Mouse (Mus musculus) hindbrain, postnatal 0 days (tissue): ENCODE measurements around the gene Gm20388. TPM values are rescaled to one million over a fixed set of nuclear protein-coding genes. Genes with fewer than 3 reads are reported as not detected.

Experiments
- ATAC-seq: fragments of 200-750 bp; cut with Nextera tagmentation; 2 replicates; pipeline ENCODE4 v1.8.0; 2017; ENCODE audit warnings: mild to moderate bottlenecking, moderate TSS enrichment, moderate library complexity
- DNase-seq: peaks from one replicate; pipeline ENCODE4 v3.0.0-alpha.2; 2015; ENCODE audit warnings: low spot score
- H3K27ac ChIP-seq: fragments of 300-500 bp; sonication (generic); 2 replicates; pipeline ENCODE4 v1.5.1; 2014; ENCODE audit warnings: mild to moderate bottlenecking
- H3K27me3 ChIP-seq: fragments of 300-500 bp; sonication (generic); 2 replicates; pipeline ENCODE4 v1.6.1; 2014; ENCODE audit warnings: low read length, mixed read lengths; ENCODE audit not compliant: insufficient read depth
- H3K36me3 ChIP-seq: fragments of 300-500 bp; sonication (generic); 2 replicates; pipeline ENCODE4 v1.6.1; 2014; ENCODE audit warnings: low read length, mixed read lengths; ENCODE audit not compliant: insufficient read depth
- H3K4me1 ChIP-seq: fragments of 300-500 bp; sonication (generic); 2 replicates; pipeline ENCODE4 v1.6.1; 2014; ENCODE audit warnings: antibody characterized with exemption, low read length, mixed read lengths; ENCODE audit not compliant: insufficient read depth
- H3K4me2 ChIP-seq: fragments of 300-500 bp; sonication (generic); 2 replicates; pipeline ENCODE4 v1.6.1; 2014; ENCODE audit warnings: low read depth, mild to moderate bottlenecking, low read length, moderate library complexity, mixed read lengths
- H3K4me3 ChIP-seq: fragments of 300-500 bp; sonication (generic); 2 replicates; pipeline ENCODE4 v1.5.1; 2014; ENCODE audit warnings: low read length
- H3K9ac ChIP-seq: fragments of 300-500 bp; sonication (generic); replicated peaks from 2 replicates; pipeline ENCODE4 v1.6.1; 2014; ENCODE audit warnings: mild to moderate bottlenecking, low read length, moderate library complexity, mixed read lengths
- H3K9me3 ChIP-seq: fragments of 300-500 bp; sonication (generic); 2 replicates; pipeline ENCODE4 v1.6.1; 2016; ENCODE audit warnings: low read length, mixed read lengths
- CTCF ChIP-seq: IDR thresholded peaks from 2 replicates; pipeline ENCODE4 v1.5.1; 2016; ENCODE audit warnings: antibody characterized with exemption, control low read depth, low read depth
- WGBS: fragments of 180-500 bp; shearing (Covaris S2); extraction: QIAGEN DNeasy Blood & Tissue Kit; methylation state at CpG from one replicate; pipeline ENCODE4 v1.1.7; 2014; 5-methylcytosine and 5-hydroxymethylcytosine counted together
- polyA plus RNA-seq: library from polyadenylated mRNA; unstranded; fragments of >200 nt; fragmentation: Nextera tagmentation; extraction: Ambion mirVana; gene quantifications from 2 replicates; pipeline ENCODE4 v1.2.1, GENCODE M21; 2015
- total RNA-seq: library from RNA; depleted of rRNA; stranded (reverse); fragments of >200 nt; gene quantifications from 2 replicates; pipeline ENCODE4 v1.2.3, GENCODE M21; 2014

Gm20388 gene
- total and polyA plus RNA-seq, 2 experiments from 2014 or later = 71.3 TPM; not detected in 1

GRCm38 (mm10) chr8:120270449-120270848 is 359.8 kb downstream of the Gm20388 start:
- Histone ChIP-seq H3K4me1 (peaks cover 35% of the 10 kb centered on the region), H3K4me3 (no peak overlapping the region), H3K36me3 (no peaks in the 10 kb centered on the region), H3K4me2 (peak overlapping the region; percentile 24; the same call in 1 of the 2 replicates), H3K27me3 (no peaks in the 10 kb centered on the region), H3K9ac (no peak overlapping the region), H3K9me3 (no peaks in the 10 kb centered on the region), H3K27ac (peak overlapping the region; percentile 26; the same call in 1 of the 2 replicates)
- 23% methylated on average over 12 of the region's 13 CpGs for WGBS
- TF ChIP-seq CTCF = peak; percentile 22; the same call in 1 of the 2 replicates
- DNase-seq = peak; percentile 81
- peak; percentile 77 for ATAC-seq

GRCm38 (mm10) chr8:120273430-120273829 is 362.8 kb downstream of the Gm20388 start:
- TF ChIP-seq CTCF = no peak
- Histone ChIP-seq H3K4me3 (no peak overlapping the region), H3K27ac (no peak overlapping the region), H3K4me2 (no peak overlapping the region), H3K27me3 (no peaks in the 10 kb centered on the region), H3K9me3 (no peaks in the 10 kb centered on the region), H3K36me3 (no peaks in the 10 kb centered on the region), H3K9ac (no peak overlapping the region), H3K4me1 (peaks cover 37% of the 10 kb centered on the region)
- 69% methylated on average over 4 of the region's 4 CpGs for WGBS
- ATAC-seq (no peak), DNase-seq (no peak)

GRCm38 (mm10) chr8:120276051-120276890 is 365.6 kb downstream of the Gm20388 start:
- ATAC-seq = peak; percentile 59
- H3K4me1 ChIP-seq = peaks cover 15% of the 10 kb centered on the region
- H3K36me3 ChIP-seq = no peaks in the 10 kb centered on the region
- H3K4me3 ChIP-seq = peak overlapping the region; percentile 28
- H3K4me2 ChIP-seq = peak overlapping the region; percentile 59
- no peaks in the 10 kb centered on the region for H3K27me3 ChIP-seq
- DNase-seq = peak; percentile 65
- H3K9ac ChIP-seq = peak overlapping the region; percentile 55
- no peak for TF ChIP-seq CTCF
- 2% methylated on average over 48 of the region's 49 CpGs for WGBS
- H3K27ac ChIP-seq = 0 out of 2 replicates have a peak overlapping the region, but pooled peaks have one; percentile 11
- H3K9me3 ChIP-seq = no peaks in the 10 kb centered on the region

DNA sequence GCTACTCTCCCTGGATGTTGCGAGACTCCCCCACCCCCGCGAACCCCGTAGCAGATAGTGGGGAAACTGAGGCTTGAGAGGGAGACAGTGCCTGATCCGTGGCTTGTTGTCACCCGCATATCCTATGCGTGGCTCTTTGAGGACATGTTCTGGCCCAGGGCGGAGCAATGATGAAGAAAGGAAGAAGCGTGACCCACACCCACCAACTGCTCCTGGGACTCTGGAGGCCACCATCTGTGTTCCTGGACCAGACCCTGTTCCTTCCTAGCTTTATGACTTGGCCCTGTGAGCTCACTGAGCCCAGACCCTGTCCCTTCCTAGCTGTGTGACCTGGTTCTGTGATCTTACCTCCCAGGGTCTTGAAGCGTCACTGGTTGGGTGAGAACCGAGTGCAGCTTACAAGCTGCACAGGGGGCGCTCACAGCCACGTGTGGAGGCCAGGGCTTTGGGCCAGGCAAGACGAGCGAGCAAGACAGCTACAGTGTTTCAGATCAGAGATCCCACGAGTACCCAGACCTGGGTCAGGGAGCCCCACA is 366.3 kb downstream of the Gm20388 start:
- 0 out of 2 replicates have a peak overlapping the region, but pooled peaks have one; percentile 11 for H3K27ac ChIP-seq
- peak overlapping the region; percentile 28 for H3K4me3 ChIP-seq
- H3K9ac ChIP-seq = peak overlapping the region; percentile 55
- no peaks in the 10 kb centered on the region for H3K9me3 ChIP-seq
- peak overlapping the region; percentile 59 for H3K4me2 ChIP-seq
- no peaks in the 10 kb centered on the region for H3K27me3 ChIP-seq
- WGBS = 16% methylated on average over 16 of the region's 16 CpGs
- H3K36me3 ChIP-seq = no peaks in the 10 kb centered on the region
- ATAC-seq (0 out of 2 replicates have a peak, but pooled peaks have one; percentile 6), DNase-seq (no peak)
- peak; percentile 35; the same call in 1 of the 2 replicates for TF ChIP-seq CTCF
- peaks cover 14% of the 10 kb centered on the region for H3K4me1 ChIP-seq

GRCm38 (mm10) chr8:120278009-120278408 is 367.4 kb downstream of the Gm20388 start:
- 54% methylated on average over 14 of the region's 14 CpGs for whole genome bisulfite sequencing
- no peak for DNase-seq
- H3K4me1 ChIP-seq = peaks cover 17% of the 10 kb centered on the region

DNA sequence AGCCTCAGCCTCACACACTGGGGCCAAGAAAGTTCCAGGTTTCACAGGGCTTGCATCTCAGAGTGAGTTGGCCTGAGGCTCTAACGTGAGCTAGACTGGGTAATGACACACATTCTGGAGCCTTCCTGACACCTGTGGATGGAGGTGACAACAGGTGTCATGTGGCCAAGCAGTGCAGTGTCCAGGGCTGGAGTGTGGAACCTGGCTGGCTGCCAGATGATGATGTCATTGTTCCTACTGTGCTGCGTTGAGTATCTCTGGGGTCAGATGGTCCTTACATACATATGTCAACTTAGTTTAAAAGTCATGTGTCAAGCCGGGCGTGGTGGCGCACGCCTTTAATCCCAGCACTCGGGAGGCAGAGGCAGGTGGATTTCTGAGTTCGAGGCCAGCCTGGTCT is 368.8 kb downstream of the Gm20388 start:
- ATAC-seq (no peak), DNase-seq (no peak)
- Histone ChIP-seq H3K27ac (no peak overlapping the region), H3K4me3 (no peak overlapping the region), H3K36me3 (no peaks in the 10 kb centered on the region), H3K9ac (no peak overlapping the region), H3K27me3 (no peaks in the 10 kb centered on the region), H3K4me1 (peaks cover 27% of the 10 kb centered on the region), H3K4me2 (no peak overlapping the region), H3K9me3 (no peaks in the 10 kb centered on the region)
- no peak for TF ChIP-seq CTCF
- WGBS = 84% methylated on average over 7 of the region's 8 CpGs

More at GRCm38 (mm10) chr8:120278009-120278408, 367.4 kb downstream of the Gm20388 start:
- H3K9me3 ChIP-seq = no peaks in the 10 kb centered on the region
- no peaks in the 10 kb centered on the region for H3K27me3 ChIP-seq
- H3K27ac ChIP-seq = no peak overlapping the region
- no peak overlapping the region for H3K4me3 ChIP-seq
- ATAC-seq = no peak
- H3K9ac ChIP-seq = no peak overlapping the region
- TF ChIP-seq CTCF = no peak
- no peak overlapping the region for H3K4me2 ChIP-seq
- H3K36me3 ChIP-seq = no peaks in the 10 kb centered on the region
